Mouse (Mus musculus) layer of hippocampus, adult 8-10 months (tissue): ENCODE results near the gene Gemin8. TPM values are rescaled to one million over a fixed set of nuclear protein-coding genes. Genes with fewer than 3 reads are reported as not detected.
A peak's percentile ranks its signal among the peaks of the same experiment; 100 is the strongest.

Experiments used
- DNase-seq, 2 experiments: peaks; one replicate each; pipeline ENCODE4 v3.0.0; 2022; ENCODE audit warnings: low spot score in 2 of 2
- total RNA-seq, 4 experiments: library from RNA; stranded (reverse); gene quantifications; 2 replicates each; pipeline ENCODE4 v1.2.4; 2022

Gene Gemin8
- total RNA-seq = 10 to 100 TPM; 12.4 to 16.2 (median 13.1) TPM

- DNase-seq = peak; percentile 95
Observed at GRCm38 (mm10) chrX:166169892-166170799, at the start of gene Gemin8. Gene Gemin8, plus strand, starts transcription at chrX:166170454.

DNA sequence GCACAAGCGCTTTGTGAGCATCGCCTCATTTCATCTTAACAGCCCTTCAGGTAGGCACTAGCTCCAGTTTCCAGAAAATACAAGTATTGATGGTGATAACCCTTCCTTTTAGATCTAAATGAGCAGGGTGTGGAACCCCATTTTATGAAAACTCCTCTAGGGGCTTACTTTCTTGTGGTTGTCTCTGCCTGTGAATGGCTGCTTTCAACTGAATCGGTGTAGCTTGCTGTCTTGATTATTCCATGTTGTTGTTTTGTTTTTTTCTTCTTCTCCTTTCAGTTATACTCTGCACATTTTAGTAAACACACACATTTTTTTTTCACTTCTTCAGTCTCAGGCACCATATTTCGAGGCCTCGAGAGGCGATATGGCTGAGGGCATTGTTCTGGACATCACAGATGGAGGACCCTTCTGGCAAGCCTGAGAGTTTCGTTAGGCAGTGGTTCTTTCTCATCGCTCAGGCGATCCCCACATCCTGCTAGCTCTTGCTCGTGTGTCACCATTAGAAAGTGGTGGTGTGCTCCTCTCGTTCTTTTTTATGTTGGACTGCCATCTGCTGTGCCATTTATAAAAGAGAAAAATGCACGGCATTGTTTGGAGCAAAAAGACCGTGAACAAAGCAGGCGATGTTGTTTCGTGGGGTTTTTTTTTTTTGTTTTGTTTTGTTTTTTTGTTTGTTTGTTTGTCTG lies 23.0 kb upstream of the Gemin8 start:
- no peak for DNase-seq

GRCm38 (mm10) chrX:166162773-166163172 lies 7.5 kb upstream of the Gemin8 start:
- no peak for DNase-seq

- no peak for DNase-seq
Observed at GRCm38 (mm10) chrX:166167307-166167706, 2.9 kb upstream of the Gemin8 start.

- DNase-seq = no peak
Observed at GRCm38 (mm10) chrX:166167923-166168322, 2.3 kb upstream of the Gemin8 start.

GRCm38 (mm10) chrX:166170800-166171738 lies 815 bp downstream of the Gemin8 start:
- DNase-seq = no peak

- no peak for DNase-seq
Observed at GRCm38 (mm10) chrX:166172041-166172440, 1.8 kb downstream of the Gemin8 start.

GRCm38 (mm10) chrX:166172661-166173060 lies 2.4 kb downstream of the Gemin8 start:
- no peak for DNase-seq

DNA sequence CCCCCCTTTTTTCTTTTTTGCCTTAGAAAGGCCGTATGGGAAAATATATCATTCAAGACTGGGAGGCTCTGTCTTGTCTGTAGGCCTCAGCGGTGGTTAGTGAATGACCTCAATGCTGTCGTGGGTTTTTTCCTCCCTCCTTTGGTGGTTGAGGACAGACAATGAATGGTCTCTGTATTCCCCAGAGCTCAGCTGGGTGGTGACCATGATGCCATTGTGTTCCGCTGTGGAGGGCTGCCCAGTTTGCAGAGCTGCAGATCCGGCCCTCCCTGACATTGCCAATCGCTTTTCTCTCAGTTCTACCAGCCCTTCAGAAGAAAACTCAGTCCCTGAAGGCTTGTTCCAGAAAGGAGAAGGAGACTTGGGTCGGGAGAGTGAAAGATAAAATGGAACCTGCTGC lies 3.5 kb downstream of the Gemin8 start:
- peak; percentile 53 to 80 for DNase-seq

- no peak for DNase-seq
Observed at GRCm38 (mm10) chrX:166177929-166178328, 7.7 kb downstream of the Gemin8 start.

DNA sequence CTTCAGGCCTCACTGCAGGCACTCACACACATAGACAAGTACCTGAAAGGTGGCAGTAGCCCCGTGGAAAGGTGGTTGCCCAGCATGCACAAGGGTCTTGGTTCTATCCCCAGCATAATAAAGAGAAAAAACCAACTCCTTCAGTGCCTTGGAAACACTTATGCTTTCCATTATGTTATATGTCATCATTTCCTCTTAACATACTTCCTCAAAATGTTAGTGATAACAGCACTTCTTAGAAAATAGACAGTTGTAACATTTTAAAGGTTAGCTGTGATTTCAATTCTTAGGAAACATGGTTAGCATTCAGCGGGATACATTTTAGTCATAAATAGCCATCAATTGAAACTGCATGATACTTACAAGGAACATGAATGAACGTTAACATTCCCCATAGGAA lies 12.8 kb downstream of the Gemin8 start:
- DNase-seq = no peak

- no peak for DNase-seq
Observed at GRCm38 (mm10) chrX:166185327-166185913, 15.2 kb downstream of the Gemin8 start.

DNA sequence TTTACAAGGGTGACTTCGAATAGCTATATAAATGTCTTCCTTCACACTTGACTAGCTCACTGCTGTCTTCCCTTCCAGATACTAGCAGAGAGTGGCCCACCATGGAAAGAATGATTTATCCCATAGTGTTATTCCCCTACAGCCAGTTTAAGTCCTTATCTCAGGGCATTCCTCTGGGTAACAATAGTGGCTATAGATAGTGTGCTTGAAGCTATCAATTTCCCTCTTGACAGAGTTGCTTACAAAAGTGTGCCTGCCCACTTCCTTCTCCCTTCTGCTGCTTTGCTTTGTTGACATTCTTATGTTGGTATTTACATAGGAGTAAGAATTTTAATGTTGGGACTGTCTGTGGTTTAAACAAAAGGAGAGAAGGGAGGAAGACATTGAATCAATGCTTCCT lies 17.5 kb downstream of the Gemin8 start:
- no peak for DNase-seq

DNA sequence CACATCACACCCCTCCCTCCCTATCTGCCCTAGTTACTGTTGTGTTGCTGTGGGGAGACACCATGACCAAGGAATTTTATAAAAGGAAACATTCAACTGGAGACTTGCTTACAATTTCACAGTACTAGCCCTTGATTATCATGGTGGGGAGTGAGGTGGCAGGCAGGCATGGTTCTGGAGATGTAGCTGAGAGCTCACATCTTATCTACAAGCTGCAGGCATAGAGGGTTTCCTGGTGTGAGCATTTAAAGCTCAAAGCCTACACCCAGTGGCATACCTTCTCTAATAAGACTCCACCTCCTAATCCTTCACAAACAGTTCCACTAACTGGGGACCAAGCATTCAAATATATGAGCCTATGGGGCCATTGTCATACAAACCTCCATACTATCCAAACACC lies 26.1 kb downstream of the Gemin8 start:
- no peak for DNase-seq

DNA sequence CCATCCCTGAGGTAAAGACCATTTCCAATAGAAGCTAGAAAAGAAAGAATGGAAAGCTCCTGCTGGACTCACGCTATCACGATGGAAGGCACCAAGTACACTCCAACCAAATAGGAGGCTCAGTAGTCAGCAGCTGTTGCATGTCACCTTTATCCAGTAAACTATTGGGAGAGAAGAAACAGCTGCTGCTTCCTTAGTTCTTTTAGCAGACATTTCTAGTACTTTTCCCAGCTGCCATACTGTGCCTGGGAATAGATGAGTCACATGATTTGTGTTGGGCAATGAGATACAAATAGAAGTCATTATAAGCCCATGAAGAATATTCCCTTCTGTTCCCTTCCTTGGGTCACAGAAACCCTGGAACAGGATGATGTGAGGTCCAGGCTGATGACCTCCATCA lies 28.0 kb downstream of the Gemin8 start:
- DNase-seq = no peak

- no peak for DNase-seq
Observed at GRCm38 (mm10) chrX:166199812-166200211, 29.6 kb downstream of the Gemin8 start.

- no peak for DNase-seq
Observed at GRCm38 (mm10) chrX:166214576-166214975, 44.3 kb downstream of the Gemin8 start.

DNA sequence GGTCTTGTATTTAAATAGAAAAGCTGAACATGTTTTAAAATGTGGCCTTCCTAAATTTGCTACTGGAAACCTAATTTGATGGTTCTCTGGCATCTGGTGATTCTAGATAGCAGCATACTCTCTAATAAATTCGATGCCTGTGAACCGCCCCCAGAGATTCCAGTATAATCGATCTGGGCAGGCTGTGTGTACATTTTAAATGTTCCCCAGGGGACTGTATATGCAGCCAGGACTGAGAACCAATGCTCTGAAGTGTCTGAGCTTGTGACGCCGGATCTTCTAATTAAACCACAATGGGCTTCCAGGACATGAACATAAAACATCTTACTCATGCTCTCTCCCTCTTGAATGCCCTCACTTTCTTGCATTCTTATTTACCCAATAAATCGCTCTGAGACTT lies 46.0 kb downstream of the Gemin8 start:
- DNase-seq = no peak

DNA sequence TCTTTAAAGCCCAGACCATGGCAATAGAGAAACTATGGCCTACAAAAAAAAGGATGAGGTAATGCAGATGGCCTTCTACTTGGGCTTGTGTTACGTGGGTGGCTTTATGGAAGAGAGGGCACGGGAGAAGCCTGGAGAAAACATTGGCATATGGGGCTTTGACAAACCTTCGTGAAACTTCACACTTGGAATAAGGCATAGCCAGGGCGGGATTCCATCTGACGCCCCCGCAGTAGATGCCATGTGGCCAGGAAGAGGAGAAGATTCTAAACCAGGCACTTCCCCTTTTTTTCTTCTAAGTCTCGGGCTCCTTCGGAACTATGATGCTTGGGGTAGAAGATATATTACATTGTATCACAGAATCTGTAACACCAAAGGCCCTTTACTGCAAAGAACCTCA lies 46.5 kb downstream of the Gemin8 start:
- peak; percentile 29 to 50 for DNase-seq

DNA sequence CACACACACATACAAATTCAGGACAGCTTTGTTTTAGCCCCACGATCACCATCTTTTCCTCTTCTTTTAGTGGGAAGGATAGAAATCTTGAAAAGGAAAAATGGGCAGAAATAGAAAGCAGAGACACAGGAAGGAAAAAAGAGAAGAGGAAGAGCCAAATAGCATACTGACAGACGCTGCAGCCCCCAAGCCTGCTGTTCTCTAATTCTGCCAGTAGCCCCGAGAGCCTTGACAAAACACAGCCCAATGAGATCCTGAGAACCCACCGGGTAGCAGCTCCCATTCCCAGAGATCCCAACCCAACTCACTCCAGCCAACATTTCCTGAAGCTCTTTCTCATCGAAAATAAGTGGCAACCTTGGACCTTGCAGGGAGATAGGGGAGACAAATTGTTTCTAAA lies 49.1 kb downstream of the Gemin8 start:
- DNase-seq = no peak

DNA sequence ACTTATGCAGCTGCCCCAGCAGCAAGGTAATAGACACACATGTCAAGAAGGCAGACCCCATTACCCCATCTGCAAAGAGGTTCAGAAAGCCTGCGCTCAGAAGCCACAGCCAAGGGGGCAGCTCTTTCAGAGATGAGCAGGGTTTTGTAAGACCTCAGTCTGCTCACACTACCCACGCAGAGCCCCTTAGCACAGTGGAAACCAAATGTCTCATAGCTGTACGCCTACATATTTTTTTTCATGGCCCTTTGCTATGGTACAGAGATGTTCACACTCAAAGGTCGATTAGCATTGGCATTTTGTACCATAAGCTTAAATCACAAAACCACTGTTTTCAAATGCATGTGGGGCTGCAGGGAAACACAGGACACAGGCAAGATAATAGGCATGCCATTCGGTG lies 56.6 kb downstream of the Gemin8 start:
- DNase-seq = no peak
